Mouse (Mus musculus) activated CD4-positive, CD25-positive, alpha-beta regulatory T cell, adult 4 months (primary cell): Measurements from ENCODE around the gene Ddx23. TPM values are rescaled to one million over a fixed set of nuclear protein-coding genes. Genes with fewer than 3 reads are reported as not detected.

Source experiments
- ATAC-seq: one replicate; pipeline ENCODE4 v1.8.0; 2017
- polyA plus RNA-seq, 2 experiments: library from polyadenylated mRNA; unstranded; fragments of 100-300 nt; shearing (Covaris generic); gene quantifications; one replicate each; pipeline ENCODE4 v1.2.1; 2017

The Ddx23 gene
- polyA plus RNA-seq, 2 experiments from 2014 or later: 22.8 to 27.3 TPM

- no peak for ATAC-seq
Observed at GRCm38 (mm10) chr15:98632107-98632744, 30.5 kb downstream of the Ddx23 start.

- ATAC-seq: no peak
Observed at GRCm38 (mm10) chr15:98631493-98631892, 31.2 kb downstream of the Ddx23 start.

- no peak for ATAC-seq
Observed at GRCm38 (mm10) chr15:98630540-98630939, 32.2 kb downstream of the Ddx23 start, which contains the start of gene Cacnb3. Cacnb3 (plus strand) TSS chr15:98630840.

GRCm38 (mm10) chr15:98629464-98629863 is 33.2 kb downstream of the Ddx23 start:
- ATAC-seq: no peak

DNA sequence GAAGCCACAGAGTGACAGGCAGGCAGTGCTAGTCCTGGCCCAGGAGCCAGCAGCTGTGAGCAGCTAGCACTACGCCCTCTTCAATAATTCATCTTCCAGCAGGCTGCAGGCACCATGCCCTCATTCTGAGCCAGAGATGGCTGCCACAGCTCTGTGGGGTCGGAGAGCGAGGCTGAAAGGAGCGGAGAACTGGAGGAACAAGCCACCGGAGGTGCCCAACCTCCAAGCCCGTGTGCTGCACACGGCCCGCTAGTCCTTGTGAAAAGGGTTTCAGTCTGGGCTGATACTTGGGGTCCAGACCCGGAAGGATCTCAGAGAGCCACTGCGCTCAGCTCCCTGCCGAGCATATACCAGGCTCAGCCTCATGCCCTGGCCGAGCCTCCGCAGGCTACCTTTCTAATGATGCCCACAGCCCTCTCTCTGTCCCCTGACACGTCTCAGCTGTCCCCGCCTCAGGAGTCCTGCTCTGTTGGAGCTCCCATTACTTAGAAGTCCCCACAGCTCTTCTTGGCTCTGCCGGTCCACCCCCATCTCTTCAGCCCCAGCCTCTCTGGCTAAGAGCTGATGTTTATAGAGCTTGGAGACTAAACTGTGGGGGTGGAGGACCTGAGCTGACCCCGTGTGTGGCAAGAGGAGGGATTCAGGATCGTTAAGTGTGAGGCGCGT is 34.0 kb downstream of the Ddx23 start:
- no peak for ATAC-seq

- no peak for ATAC-seq
Observed at GRCm38 (mm10) chr15:98626487-98627212, 36.0 kb downstream of the Ddx23 start.

DNA sequence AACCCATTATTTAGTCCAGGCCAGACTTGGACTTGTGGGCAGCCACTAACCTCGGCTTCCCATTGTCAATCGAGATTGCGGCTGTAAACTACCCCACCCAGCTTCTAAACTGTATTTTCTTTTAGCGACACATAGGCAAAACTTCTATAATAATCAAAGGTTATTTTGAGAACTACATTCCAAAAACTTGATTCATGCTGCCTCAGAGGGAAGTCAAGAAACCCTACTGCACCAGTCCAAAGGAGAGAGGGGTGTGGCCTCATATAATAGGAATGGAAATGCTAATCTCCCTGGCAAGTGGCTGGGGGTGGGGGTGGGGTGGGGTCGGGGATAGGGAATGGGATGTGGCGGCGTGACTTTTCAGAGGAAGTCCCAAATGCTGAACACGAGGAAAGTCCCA is 36.6 kb downstream of the Ddx23 start:
- no peak for ATAC-seq

DNA sequence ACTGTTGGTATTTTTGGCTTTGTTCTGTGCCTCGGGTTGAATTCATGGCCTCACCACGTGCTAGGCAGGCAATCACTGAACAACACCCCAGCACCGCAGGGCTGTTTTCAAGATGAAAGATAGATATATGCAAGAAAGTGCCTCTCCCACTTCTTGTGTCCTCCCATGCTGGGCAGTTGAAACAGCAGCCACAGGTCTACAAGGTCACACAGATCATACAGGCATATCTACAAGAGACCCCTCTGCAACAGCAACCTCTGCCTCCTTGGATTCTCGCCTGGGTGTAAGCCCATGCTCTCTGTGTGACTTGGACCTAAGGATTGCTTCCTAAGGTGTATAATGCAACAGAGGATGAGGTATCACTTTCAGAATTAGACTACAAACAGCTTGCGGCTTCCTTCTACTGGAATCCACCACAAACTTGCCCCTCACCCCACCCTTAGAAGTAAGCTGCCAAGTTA is 39.3 kb downstream of the Ddx23 start:
- peak; percentile 57 for ATAC-seq

- no peak for ATAC-seq
Observed at GRCm38 (mm10) chr15:98622721-98623120, 40.0 kb downstream of the Ddx23 start.

DNA sequence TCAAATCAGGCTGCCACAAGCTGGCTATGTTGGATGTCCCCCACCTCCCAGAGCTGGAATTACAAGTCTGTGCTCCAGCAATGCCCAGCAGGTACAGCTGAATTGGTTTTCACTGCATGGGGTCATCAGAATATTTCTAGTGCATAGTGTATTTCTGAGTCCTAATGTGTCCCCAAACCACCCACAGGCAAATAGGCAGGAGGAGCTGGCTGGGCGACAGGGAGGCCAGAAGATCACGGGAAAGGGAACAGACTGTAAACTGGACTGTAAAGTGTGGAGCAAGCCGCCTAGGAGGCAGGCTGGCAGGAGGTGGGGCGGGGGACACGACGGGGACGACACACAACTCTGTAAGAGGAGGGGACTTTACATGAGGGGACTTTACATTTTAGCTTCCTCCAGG is 40.5 kb downstream of the Ddx23 start:
- ATAC-seq: peak; percentile 28

GRCm38 (mm10) chr15:98617176-98617537 is 45.5 kb downstream of the Ddx23 start:
- ATAC-seq: no peak

DNA sequence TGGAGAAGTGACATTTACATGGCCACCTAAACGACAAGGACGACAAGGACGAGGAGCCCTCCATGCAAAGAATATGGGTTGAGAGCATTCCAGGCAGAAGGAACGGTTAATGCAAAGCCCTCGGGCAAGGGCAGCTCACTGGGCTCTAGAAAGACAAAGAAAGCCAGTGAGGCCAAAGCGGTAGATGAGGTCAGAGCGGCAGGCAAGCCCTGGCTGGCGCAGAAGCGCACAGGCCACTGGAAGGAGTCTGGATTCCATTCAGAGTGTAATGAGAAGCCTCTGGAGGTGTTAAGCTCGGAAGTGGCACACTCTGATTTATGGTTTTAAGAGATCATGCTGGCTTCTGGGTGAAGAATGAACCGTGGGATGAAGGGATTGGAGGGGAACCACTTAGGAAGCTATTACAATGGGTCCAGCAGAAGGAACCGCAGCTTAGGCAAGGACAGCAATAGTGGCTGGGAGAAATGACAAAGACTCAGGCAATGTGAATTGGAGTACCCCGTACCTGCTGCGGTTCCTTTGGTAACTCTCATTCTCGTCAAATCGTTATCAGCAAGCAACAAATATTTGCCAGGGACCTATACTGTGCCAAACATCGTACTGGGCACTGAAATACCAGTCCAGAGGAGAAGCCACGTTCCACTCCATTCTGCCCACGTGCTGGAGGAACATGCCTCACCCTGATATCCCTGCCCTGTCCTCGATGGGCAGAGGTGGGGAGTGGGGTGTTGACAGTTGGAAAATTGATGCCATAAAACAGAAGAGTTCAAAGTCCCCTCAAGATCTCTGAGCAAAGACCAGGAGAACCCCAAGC is 46.1 kb downstream of the Ddx23 start:
- no peak for ATAC-seq

- no peak for ATAC-seq
Observed at GRCm38 (mm10) chr15:98615751-98616150, 46.9 kb downstream of the Ddx23 start.

- ATAC-seq: no peak
Observed at GRCm38 (mm10) chr15:98614971-98615370, 47.7 kb downstream of the Ddx23 start.

DNA sequence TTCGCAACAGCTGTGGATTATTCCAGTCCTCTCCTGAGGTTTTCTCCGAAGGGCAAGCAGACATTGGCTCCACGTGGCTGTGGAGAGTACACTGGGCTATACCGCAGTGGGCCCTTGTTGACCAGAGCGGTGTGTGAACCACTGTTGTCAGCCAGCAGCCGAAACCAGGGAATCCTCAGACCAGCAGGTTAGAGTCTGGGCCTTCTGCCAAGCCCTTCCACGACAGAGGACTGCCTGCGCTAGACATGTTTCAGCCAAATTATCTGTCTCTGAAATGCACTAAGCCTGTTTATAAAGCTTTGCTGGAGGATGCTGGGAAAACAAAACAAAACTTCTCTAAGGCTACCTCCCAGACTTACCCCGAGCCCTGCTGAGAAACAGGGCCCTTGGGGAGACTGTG is 48.1 kb downstream of the Ddx23 start:
- ATAC-seq: no peak

DNA sequence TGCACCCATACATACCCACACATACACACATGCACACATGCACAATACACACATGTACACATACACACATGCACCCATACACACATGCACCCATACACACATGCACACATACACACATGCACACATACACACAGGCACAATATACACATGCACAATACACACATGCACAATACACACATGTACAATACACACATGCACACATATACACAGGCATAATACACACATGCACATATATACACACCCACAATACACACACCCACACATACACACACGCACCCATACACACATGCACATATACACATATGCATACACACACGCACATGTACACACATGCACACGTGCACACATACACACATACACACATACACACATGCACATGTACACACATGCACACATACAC is 50.5 kb downstream of the Ddx23 start:
- ATAC-seq: no peak

DNA sequence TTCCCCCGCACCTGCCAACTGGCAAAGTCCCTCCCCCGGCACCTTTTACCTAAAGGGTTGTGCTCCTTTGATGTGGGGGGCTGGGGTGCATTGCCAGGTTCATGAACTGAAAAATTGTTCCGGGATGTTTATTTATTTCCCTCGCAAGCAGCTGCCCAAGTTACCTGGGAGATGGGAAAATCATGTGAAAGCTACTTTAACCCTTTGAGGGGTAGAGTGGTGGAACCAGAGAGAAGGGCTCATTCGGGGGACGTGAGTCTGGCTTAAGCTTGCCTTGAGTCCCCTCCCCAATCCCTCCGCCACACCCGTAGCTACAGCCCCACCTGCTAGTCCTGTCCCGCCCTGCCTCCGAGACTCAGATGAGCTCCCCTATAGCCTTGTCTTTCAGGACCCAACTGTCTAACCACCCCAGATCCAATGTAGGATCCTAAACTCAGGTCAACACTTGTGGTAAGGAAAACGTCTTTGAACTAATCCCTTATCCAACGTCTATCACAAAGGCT is 52.5 kb downstream of the Ddx23 start:
- no peak for ATAC-seq

GRCm38 (mm10) chr15:98609331-98610130 is 53.2 kb downstream of the Ddx23 start, which contains the start of gene Adcy6:
Adcy6 (minus strand) TSS chr15:98610076.
- peak; percentile 49 for ATAC-seq

DNA sequence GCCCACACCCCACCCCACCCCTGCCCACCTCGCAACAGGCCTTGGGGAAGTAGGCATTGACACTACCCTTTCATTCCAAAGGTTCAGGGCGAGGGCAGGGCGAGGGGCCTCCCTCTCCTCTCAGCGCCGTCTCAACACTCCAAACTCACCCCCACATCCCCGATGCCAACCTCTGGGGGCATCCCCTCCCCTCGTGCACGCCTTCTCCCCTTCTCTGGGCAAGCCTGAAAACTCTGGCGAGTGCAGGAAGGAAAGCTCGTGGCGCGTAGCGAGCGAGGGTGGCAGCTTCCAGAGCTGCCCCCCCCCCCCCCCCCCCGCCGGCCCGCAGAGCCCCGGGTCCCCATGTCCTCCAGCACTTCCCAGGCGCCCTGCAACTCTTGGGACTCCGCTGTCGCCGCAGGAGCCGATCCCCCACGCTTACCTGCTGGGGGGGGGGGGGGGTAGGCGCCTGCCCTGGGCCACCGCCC is 53.9 kb downstream of the Ddx23 start:
- no peak for ATAC-seq

GRCm38 (mm10) chr15:98608058-98608783 is 54.5 kb downstream of the Ddx23 start:
- no peak for ATAC-seq

- ATAC-seq: no peak
Observed at GRCm38 (mm10) chr15:98607557-98607956, 55.1 kb downstream of the Ddx23 start.
